Mouse (Mus musculus): ENCODE data around the gene Pdyn. TPM values are rescaled to one million over a fixed set of nuclear protein-coding genes. Genes with fewer than 3 reads are reported as not detected.
A peak's percentile ranks its signal among the peaks of the same experiment; 100 is the strongest.

Pdyn gene
- total and polyA plus RNA-seq, 2 experiments = not detected

DNA sequence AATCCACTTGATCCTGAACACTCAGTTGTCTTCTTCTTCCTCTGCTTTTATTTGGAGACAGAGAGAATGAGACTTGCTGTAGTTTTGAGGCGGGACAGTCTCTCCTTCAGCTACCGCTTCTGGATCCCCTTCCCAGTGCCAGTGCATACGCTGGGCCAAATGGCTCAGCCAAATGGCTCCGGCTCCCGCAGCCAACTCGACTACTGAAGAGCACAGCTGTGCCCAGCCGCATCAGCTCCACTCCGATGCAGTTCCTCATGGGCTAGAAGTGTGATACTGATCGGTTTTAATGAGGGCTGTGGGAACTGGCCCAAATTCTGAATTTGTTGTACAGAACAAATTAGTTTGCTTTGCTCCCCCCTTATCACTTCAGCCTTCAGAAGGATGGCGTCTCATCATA is 12.7 kb downstream of the Pdyn start:
- no peaks in the 10 kb centered on the region for H3K79me2 ChIP-seq (ENCODE audit: control insufficient read depth, insufficient read depth, low read length)
- no peak overlapping the region for H3K4me3 ChIP-seq (ENCODE audit: insufficient read depth, low read depth, low read length)
- 72% methylated on average over 10 of the region's 10 CpGs for WGBS
- no peaks in the 10 kb centered on the region for H3K27me3 ChIP-seq (ENCODE audit: control insufficient read depth, insufficient read depth, low read length)
- H3K27ac ChIP-seq (replicated peaks; ENCODE audit: insufficient read depth, low read depth, low read length) = no peak overlapping the region
- H3K36me3 ChIP-seq (ENCODE audit: control insufficient read depth, insufficient read depth, low read length) = no peaks in the 10 kb centered on the region
- TF ChIP-seq POLR2A (IDR thresholded peaks at IDR 0.05; ENCODE audit: extremely low read depth, insufficient read depth, low read length) (no peak), CTCF (IDR thresholded peaks at IDR 0.05; ENCODE audit: low read depth, low read length) (no peak)
- DNase-seq (ENCODE audit: extremely low read depth, low read depth, low spot score) = no peak
- no peaks in the 10 kb centered on the region for H3K4me1 ChIP-seq (ENCODE audit: control insufficient read depth, insufficient read depth, low read length)
- no peak overlapping the region for H3K9ac ChIP-seq (ENCODE audit: low read depth, low read length)

DNA sequence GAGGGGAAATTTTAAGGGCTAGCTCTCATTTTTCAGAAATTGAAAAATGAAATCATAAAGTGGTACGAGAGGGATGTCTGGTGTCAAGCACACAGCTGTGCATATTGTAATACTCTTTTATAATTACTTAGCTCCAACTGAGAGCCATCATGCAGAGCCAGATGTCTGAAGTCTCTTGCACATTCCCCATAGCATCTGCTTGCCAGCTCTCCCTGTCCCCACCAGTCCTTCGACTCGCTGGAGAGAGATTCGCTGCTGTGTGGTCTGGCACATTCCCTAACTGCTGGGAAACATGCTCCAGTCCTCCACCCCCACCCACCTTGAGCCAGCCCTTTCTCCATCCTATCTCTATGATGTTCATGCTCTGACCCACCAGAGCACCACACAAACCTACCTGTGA is 15.6 kb downstream of the Pdyn start:
- no peaks in the 10 kb centered on the region for H3K4me1 ChIP-seq (ENCODE audit: control insufficient read depth, insufficient read depth, low read length)
- H3K9ac ChIP-seq (ENCODE audit: low read depth, low read length) = no peak overlapping the region
- H3K36me3 ChIP-seq (ENCODE audit: control insufficient read depth, insufficient read depth, low read length) = no peaks in the 10 kb centered on the region
- TF ChIP-seq CTCF (IDR thresholded peaks at IDR 0.05; ENCODE audit: low read depth, low read length) (no peak), POLR2A (IDR thresholded peaks at IDR 0.05; ENCODE audit: extremely low read depth, insufficient read depth, low read length) (no peak)
- H3K27me3 ChIP-seq (ENCODE audit: control insufficient read depth, insufficient read depth, low read length) = no peaks in the 10 kb centered on the region
- no peak overlapping the region for H3K27ac ChIP-seq (replicated peaks; ENCODE audit: insufficient read depth, low read depth, low read length)
- H3K4me3 ChIP-seq (ENCODE audit: insufficient read depth, low read depth, low read length) = no peak overlapping the region
- 73% methylated on average over 4 of the region's 4 CpGs for WGBS
- DNase-seq (ENCODE audit: extremely low read depth, low read depth, low spot score) = no peak
- no peaks in the 10 kb centered on the region for H3K79me2 ChIP-seq (ENCODE audit: control insufficient read depth, insufficient read depth, low read length)

DNA sequence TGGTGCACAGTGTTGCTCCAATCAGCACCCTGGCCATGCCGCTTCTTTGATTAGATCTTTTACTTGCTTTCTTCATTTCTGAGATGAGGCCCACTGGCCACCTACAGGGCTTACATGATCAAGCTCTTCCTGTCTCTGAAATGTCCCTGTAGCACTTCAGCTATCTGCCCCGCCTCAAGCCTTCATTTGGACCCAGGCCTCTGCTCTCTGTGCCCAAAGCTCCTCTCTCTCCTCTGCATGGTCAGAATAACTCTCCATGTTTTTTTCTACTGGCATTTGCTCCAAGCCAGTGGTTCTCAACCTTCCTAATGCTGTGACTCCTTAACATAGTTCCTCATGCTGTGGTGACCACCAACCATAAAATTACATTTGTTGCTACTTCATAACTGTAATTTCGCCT is 19.4 kb downstream of the Pdyn start:
- 77% methylated on average over 3 of the region's 3 CpGs for WGBS
- Histone ChIP-seq H3K4me1 (ENCODE audit: control insufficient read depth, insufficient read depth, low read length) (no peaks in the 10 kb centered on the region), H3K4me3 (ENCODE audit: insufficient read depth, low read depth, low read length) (no peak overlapping the region), H3K27me3 (ENCODE audit: control insufficient read depth, insufficient read depth, low read length) (no peaks in the 10 kb centered on the region; the same call in 1 of the 2 replicates), H3K27ac (replicated peaks; ENCODE audit: insufficient read depth, low read depth, low read length) (no peak overlapping the region), H3K36me3 (ENCODE audit: control insufficient read depth, insufficient read depth, low read length) (no peaks in the 10 kb centered on the region), H3K9ac (ENCODE audit: low read depth, low read length) (no peak overlapping the region), H3K79me2 (ENCODE audit: control insufficient read depth, insufficient read depth, low read length) (no peaks in the 10 kb centered on the region)
- no peak for TF ChIP-seq POLR2A (IDR thresholded peaks at IDR 0.05; ENCODE audit: extremely low read depth, insufficient read depth, low read length)
- no peak for DNase-seq (ENCODE audit: extremely low read depth, low read depth, low spot score)

DNA sequence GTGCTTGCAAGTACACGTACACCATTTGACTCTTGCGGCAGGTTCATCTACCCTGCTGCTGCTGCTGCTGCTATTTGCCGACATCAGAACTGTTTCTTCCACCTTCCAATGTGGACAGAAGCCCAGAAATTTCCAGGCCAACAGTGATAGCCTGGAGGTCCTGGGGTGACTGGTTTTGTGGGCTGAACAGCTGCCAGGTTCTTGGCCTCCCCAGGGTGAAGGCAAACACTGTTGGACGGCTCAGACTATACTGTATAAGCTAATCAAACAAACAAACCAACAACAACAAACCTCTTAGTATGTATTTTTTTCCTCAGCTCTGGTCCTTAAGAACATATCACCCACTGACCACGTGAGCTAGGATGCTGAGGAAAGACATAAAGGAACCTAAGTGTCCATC is 20.6 kb downstream of the Pdyn start:
- H3K4me3 ChIP-seq (ENCODE audit: insufficient read depth, low read depth, low read length) = no peak overlapping the region
- TF ChIP-seq CTCF (IDR thresholded peaks at IDR 0.05; ENCODE audit: low read depth, low read length) = no peak
- no peak for TF ChIP-seq POLR2A (IDR thresholded peaks at IDR 0.05; ENCODE audit: extremely low read depth, insufficient read depth, low read length)
- WGBS = 62% methylated on average over 5 of the region's 5 CpGs

DNA sequence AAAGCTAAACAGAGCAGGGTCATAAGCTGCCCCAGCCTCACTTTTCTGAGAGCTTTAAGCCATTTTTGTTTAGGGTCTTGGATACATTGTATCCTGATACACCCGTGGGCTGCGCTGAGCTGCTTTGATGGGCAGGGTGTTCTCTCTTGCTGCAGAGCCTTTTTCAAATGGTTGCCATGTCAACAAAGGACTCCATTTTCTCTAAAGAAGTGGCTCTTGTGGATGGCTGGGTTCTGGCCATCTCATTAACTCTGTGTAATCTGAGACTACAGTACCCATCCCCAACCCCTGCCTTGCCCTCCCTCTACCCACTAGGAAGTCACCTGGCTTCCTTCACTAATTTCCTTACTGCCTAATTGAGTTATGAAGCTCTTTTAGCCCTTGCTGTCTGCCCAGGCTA is 22.0 kb downstream of the Pdyn start:
- H3K4me1 ChIP-seq (ENCODE audit: control insufficient read depth, insufficient read depth, low read length) = no peaks in the 10 kb centered on the region
- no peaks in the 10 kb centered on the region for H3K79me2 ChIP-seq (ENCODE audit: control insufficient read depth, insufficient read depth, low read length)
- 83% methylated on average over 2 of the region's 2 CpGs for WGBS
- H3K4me3 ChIP-seq (ENCODE audit: insufficient read depth, low read depth, low read length) = no peak overlapping the region
- H3K36me3 ChIP-seq (ENCODE audit: control insufficient read depth, insufficient read depth, low read length) = no peaks in the 10 kb centered on the region
- DNase-seq (ENCODE audit: extremely low read depth, low read depth, low spot score) = no peak
- TF ChIP-seq POLR2A (IDR thresholded peaks at IDR 0.05; ENCODE audit: extremely low read depth, insufficient read depth, low read length) (no peak), CTCF (IDR thresholded peaks at IDR 0.05; ENCODE audit: low read depth, low read length) (no peak)
- no peaks in the 10 kb centered on the region; the same call in 1 of the 2 replicates for H3K27me3 ChIP-seq (ENCODE audit: control insufficient read depth, insufficient read depth, low read length)
- H3K9ac ChIP-seq (ENCODE audit: low read depth, low read length) = no peak overlapping the region
- H3K27ac ChIP-seq (replicated peaks; ENCODE audit: insufficient read depth, low read depth, low read length) = no peak overlapping the region

More for the DNA sequence above, 20.6 kb downstream of the Pdyn start:
- no peak overlapping the region for H3K9ac ChIP-seq (ENCODE audit: low read depth, low read length)
- H3K27me3 ChIP-seq (ENCODE audit: control insufficient read depth, insufficient read depth, low read length) = no peaks in the 10 kb centered on the region; the same call in 1 of the 2 replicates
- H3K36me3 ChIP-seq (ENCODE audit: control insufficient read depth, insufficient read depth, low read length) = no peaks in the 10 kb centered on the region
- H3K27ac ChIP-seq (replicated peaks; ENCODE audit: insufficient read depth, low read depth, low read length) = no peak overlapping the region
- no peaks in the 10 kb centered on the region for H3K4me1 ChIP-seq (ENCODE audit: control insufficient read depth, insufficient read depth, low read length)
- DNase-seq (ENCODE audit: extremely low read depth, low read depth, low spot score) = no peak
- H3K79me2 ChIP-seq (ENCODE audit: control insufficient read depth, insufficient read depth, low read length) = no peaks in the 10 kb centered on the region

DNA sequence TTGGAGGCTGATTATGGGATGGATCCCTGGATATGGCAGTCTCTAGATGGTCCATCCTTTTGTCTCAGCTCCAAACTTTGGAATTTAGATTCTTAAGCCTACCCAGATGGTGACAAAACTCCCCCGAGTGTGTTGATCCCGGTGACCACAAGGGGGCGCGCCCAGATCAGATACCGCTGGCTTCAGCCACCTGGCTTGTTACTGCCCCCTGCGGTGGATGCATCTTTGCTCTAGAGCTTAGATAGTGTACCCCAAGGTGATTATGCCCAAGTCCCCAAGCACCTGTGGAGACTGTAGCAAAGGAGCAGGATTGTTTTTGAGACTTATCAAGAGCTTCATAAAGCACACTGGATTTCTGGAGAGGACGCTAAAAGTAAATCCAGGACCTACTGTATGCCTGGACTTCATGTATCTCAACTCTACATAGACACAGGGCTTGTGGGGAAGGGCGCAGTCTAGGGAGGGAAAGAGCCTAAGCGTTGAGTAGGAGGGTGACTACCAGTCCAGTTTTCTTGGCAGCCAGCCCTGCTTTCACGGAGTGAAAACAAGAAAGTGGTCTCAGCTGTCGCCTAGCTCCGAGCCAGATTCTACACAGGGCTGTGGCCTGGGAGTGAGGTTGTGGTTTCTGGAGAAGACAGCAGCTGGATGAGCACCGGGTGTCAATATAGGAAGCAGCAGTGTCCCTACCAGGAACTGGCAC is 24.6 kb downstream of the Pdyn start:
- TF ChIP-seq CTCF (IDR thresholded peaks at IDR 0.05; ENCODE audit: low read depth, low read length) (peak; percentile 99), POLR2A (IDR thresholded peaks at IDR 0.05; ENCODE audit: extremely low read depth, insufficient read depth, low read length) (no peak)
- Histone ChIP-seq H3K27ac (replicated peaks; ENCODE audit: insufficient read depth, low read depth, low read length) (no peak overlapping the region), H3K9ac (ENCODE audit: low read depth, low read length) (no peak overlapping the region), H3K36me3 (ENCODE audit: control insufficient read depth, insufficient read depth, low read length) (no peaks in the 10 kb centered on the region), H3K4me3 (ENCODE audit: insufficient read depth, low read depth, low read length) (no peak overlapping the region), H3K27me3 (ENCODE audit: control insufficient read depth, insufficient read depth, low read length) (no peaks in the 10 kb centered on the region; the same call in 1 of the 2 replicates), H3K4me1 (ENCODE audit: control insufficient read depth, insufficient read depth, low read length) (no peaks in the 10 kb centered on the region), H3K79me2 (ENCODE audit: control insufficient read depth, insufficient read depth, low read length) (no peaks in the 10 kb centered on the region)
- DNase-seq (ENCODE audit: extremely low read depth, low read depth, low spot score) = peak; percentile 42
- WGBS = 31% methylated on average over 13 of the region's 13 CpGs

Data from liver, adult 2 months (tissue).